Mouse (Mus musculus): ENCODE data around the gene Sec14l5.

DNA sequence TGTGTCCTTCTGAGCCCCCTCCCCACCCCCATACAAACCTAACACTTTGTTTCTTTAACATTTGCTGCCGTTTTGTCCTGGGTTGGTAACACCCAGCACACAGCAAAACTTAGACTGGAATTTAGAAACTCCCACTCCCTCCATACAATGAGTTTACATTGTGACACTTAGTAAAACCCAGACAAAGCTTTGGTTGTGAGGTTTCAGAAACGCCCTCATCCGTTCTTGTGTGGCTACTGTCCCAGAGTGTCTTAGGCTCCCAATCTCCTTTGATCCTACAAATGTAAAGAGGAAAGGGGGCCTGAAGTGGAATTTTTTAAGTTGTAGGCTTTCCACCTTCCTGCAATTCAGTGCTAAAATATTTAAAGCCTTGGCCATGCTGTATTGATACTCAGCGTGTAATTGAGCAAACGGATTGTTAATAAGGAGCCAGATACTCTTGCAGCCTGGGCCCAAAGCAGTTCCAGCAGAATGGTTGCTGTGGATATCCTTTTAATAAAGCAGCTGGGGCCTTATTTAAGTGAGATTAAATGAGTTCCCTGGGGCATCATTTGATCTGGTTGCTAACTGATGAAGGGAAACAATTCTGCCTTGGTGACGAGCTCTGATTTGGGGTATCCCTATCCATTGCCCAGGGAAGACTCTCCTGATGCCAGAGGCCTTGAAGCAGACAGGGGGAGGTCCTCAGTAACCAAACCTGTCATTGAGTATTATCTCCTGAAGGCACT lies 6.6 kb downstream of the Sec14l5 start:
- TF ChIP-seq POLR2A (IDR thresholded peaks at IDR 0.05; ENCODE audit: borderline replicate concordance, insufficient read depth, low read length) (no peak), CTCF (IDR thresholded peaks at IDR 0.05; ENCODE audit: borderline replicate concordance, insufficient read depth, low read depth, low read length) (no peak)
